Mouse (Mus musculus) bone marrow macrophage, adult 2 months (primary cell): Measurements from ENCODE around the gene Olfr640.

Source experiments
- CTCF ChIP-seq: IDR thresholded peaks from 2 replicates; pipeline ENCODE4 v1.5.1; 2012; ENCODE audit warnings: low read depth, mild to moderate bottlenecking, low read length, moderate library complexity
- POLR2A ChIP-seq: IDR thresholded peaks from 2 replicates; pipeline ENCODE4 v1.6.1; 2012; ENCODE audit warnings: mild to moderate bottlenecking, low read depth, low read length, borderline replicate concordance

- TF ChIP-seq CTCF, result no peak
- no peak for TF ChIP-seq POLR2A
Observed at GRCm38 (mm10) chr7:104050745-104051144, 25.4 kb upstream of the Olfr640 start.
